Mouse (Mus musculus) heart, adult 2 months (tissue): Measurements from ENCODE around the gene Pou3f3.

ENCODE experiments used
- CTCF ChIP-seq: fragments of 200-600 bp; IDR thresholded peaks from 2 replicates; pipeline ENCODE4 v1.8.1; 2022; ENCODE audit warnings: antibody characterized with exemption, mild to moderate bottlenecking, moderate library complexity
- EP300 ChIP-seq: fragments of 200-500 bp; IDR thresholded peaks from 2 replicates; pipeline ENCODE4 v1.6.1; 2011; ENCODE audit warnings: low read depth, low read length, control low read depth; ENCODE audit not compliant: insufficient read depth

DNA sequence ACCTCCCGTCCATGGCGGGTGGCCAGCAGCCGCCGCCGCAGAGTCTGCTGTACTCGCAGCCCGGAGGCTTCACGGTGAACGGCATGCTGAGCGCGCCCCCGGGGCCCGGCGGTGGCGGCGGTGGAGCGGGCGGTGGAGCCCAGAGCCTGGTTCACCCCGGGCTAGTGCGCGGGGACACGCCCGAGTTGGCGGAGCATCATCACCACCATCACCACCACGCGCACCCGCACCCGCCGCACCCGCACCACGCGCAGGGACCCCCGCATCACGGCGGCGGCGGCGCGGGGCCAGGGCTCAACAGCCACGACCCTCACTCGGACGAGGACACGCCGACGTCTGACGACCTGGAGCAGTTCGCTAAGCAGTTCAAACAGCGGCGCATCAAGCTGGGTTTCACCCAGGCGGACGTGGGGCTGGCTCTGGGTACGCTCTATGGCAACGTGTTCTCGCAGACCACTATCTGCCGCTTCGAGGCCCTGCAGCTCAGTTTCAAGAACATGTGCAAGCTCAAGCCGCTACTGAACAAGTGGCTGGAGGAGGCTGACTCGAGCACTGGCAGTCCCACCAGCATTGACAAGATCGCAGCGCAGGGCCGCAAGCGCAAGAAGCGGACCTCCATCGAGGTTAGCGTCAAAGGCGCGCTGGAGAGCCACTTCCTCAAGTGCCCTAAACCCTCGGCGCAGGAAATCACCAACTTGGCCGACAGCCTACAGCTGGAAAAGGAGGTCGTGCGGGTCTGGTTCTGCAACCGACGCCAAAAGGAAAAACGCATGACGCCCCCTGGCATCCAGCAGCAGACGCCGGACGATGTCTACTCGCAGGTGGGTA, 2.4 kb downstream of the Pou3f3 start:
- TF ChIP-seq EP300: no peak
- TF ChIP-seq CTCF: no peak
